Mouse (Mus musculus): ENCODE measurements around the gene Fam219a.

GRCm38 (mm10) chr4:41604476-41605396 lies 35.4 kb upstream of the Fam219a start:
- TF ChIP-seq CTCF (IDR thresholded peaks at IDR 0.05; ENCODE audit: extremely low read depth, insufficient read length, insufficient replicate concordance, low read depth, low read length) (peak; percentile 26; the same call in 1 of the 2 replicates), POLR2A (IDR thresholded peaks at IDR 0.05; ENCODE audit: low read depth, low read length) (no peak)
